Mouse (Mus musculus) forebrain, embryonic 15.5 days (tissue): ENCODE results near the gene Rilp. TPM values are rescaled to one million over a fixed set of nuclear protein-coding genes. Genes with fewer than 3 reads are reported as not detected.
"Not testable (repeated sequence)": the region's sequence is repeated elsewhere in the genome, so short reads cannot be mapped to it uniquely, and the experiment has no call there.

ENCODE experiments used
- ATAC-seq: fragments of 200-750 bp; cut with Nextera tagmentation; replicated peaks from 2 replicates; pipeline ENCODE4 v1.8.0; 2017; ENCODE audit warnings: mild to moderate bottlenecking, moderate TSS enrichment, moderate library complexity
- H3K27ac ChIP-seq: fragments of 300-500 bp; sonication (generic); replicated peaks from 2 replicates; pipeline ENCODE4 v1.5.1; 2015; ENCODE audit warnings: mild to moderate bottlenecking, inconsistent platforms
- H3K27me3 ChIP-seq: fragments of 300-500 bp; sonication (generic); 2 replicates; pipeline ENCODE4 v1.6.1; 2015; ENCODE audit warnings: inconsistent platforms
- H3K36me3 ChIP-seq: fragments of 300-500 bp; sonication (generic); 2 replicates; pipeline ENCODE4 v1.6.1; 2015; ENCODE audit warnings: mild to moderate bottlenecking, inconsistent platforms
- H3K4me1 ChIP-seq: fragments of 300-500 bp; sonication (generic); 2 replicates; pipeline ENCODE4 v1.6.1; 2015; ENCODE audit warnings: inconsistent platforms
- H3K4me2 ChIP-seq: fragments of 300-500 bp; sonication (generic); replicated peaks from 2 replicates; pipeline ENCODE4 v1.6.1; 2015; ENCODE audit warnings: mild to moderate bottlenecking, inconsistent platforms
- H3K4me3 ChIP-seq: fragments of 300-500 bp; sonication (generic); 2 replicates; pipeline ENCODE4 v1.5.1; 2015; ENCODE audit warnings: mild to moderate bottlenecking, inconsistent platforms
- H3K9ac ChIP-seq: fragments of 300-500 bp; sonication (generic); replicated peaks from 2 replicates; pipeline ENCODE4 v1.6.1; 2015; ENCODE audit warnings: mild to moderate bottlenecking, inconsistent platforms
- H3K9me3 ChIP-seq: fragments of 300-500 bp; sonication (generic); 2 replicates; pipeline ENCODE4 v1.6.1; 2016; ENCODE audit warnings: inconsistent platforms
- WGBS: fragments of 180-500 bp; shearing (Covaris S2); methylation state at CpG from one replicate; pipeline ENCODE4 v1.1.7; 2015; ENCODE audit warnings: mixed read lengths; 5-methylcytosine and 5-hydroxymethylcytosine counted together
- microRNA counts: library from miRNA; unstranded; fragments of <30 nt; microRNA quantifications from one replicate; lab custom pipeline; 2016
- microRNA-seq: library from miRNA; unstranded; fragments of <30 nt; microRNA quantifications from one replicate; pipeline ENCODE4, GENCODE M21; 2016
- polyA plus RNA-seq: library from polyadenylated mRNA; unstranded; fragments of >200 nt; fragmentation: Nextera tagmentation; extraction: Ambion mirVana; gene quantifications from 2 replicates; pipeline ENCODE4 v1.2.1, GENCODE M21; 2015

Gene Rilp
- polyA plus RNA-seq, 1 experiment from 2014 or later = 0.71 TPM

GRCm38 (mm10) chr11:75552906-75553482 lies 43.1 kb downstream of the Rilp start:
- H3K4me1 ChIP-seq = peaks cover 27% of the 10 kb centered on the region
- H3K36me3 ChIP-seq = no peaks in the 10 kb centered on the region
- H3K27ac ChIP-seq = no peak overlapping the region
- no peak overlapping the region for H3K4me2 ChIP-seq
- no peak for ATAC-seq
- H3K9me3 ChIP-seq = no peaks in the 10 kb centered on the region
- no peak overlapping the region for H3K4me3 ChIP-seq
- no peak overlapping the region for H3K9ac ChIP-seq
- WGBS = 56% methylated on average over 7 of the region's 7 CpGs
- H3K27me3 ChIP-seq = no peaks in the 10 kb centered on the region

- 94% methylated on average over 6 of the region's 6 CpGs for WGBS
- H3K36me3 ChIP-seq, H3K4me1 ChIP-seq, ATAC-seq, H3K27me3 ChIP-seq, H3K9ac ChIP-seq, H3K27ac ChIP-seq, H3K9me3 ChIP-seq, H3K4me2 ChIP-seq, H3K4me3 ChIP-seq: not testable (repeated sequence)
These were observed 46.1 kb downstream of the Rilp start for GRCm38 (mm10) chr11:75556006-75556405.

GRCm38 (mm10) chr11:75557142-75557541 lies 47.2 kb downstream of the Rilp start:
- H3K36me3 ChIP-seq = peaks cover 4% of the 10 kb centered on the region; the same call in 1 of the 2 replicates
- WGBS = 86% methylated on average over 6 of the region's 6 CpGs
- H3K4me3 ChIP-seq = no peak overlapping the region
- no peak overlapping the region for H3K9ac ChIP-seq
- no peaks in the 10 kb centered on the region for H3K9me3 ChIP-seq
- H3K27ac ChIP-seq = no peak overlapping the region
- peaks cover 3% of the 10 kb centered on the region; the same call in 1 of the 2 replicates for H3K4me1 ChIP-seq
- no peak overlapping the region for H3K4me2 ChIP-seq
- ATAC-seq = no peak
- H3K27me3 ChIP-seq = no peaks in the 10 kb centered on the region

GRCm38 (mm10) chr11:75558101-75558500 lies 48.2 kb downstream of the Rilp start:
- Histone ChIP-seq H3K27me3 (no peaks in the 10 kb centered on the region), H3K9me3 (no peaks in the 10 kb centered on the region), H3K4me3 (no peak overlapping the region), H3K27ac (no peak overlapping the region), H3K9ac (no peak overlapping the region), H3K36me3 (peaks cover 9% of the 10 kb centered on the region; the same call in 1 of the 2 replicates), H3K4me1 (no peaks in the 10 kb centered on the region), H3K4me2 (no peak overlapping the region)
- 81% methylated on average over 1 of the region's 1 CpGs for WGBS
- ATAC-seq = no peak

- H3K9me3 ChIP-seq = no peaks in the 10 kb centered on the region
- H3K4me2 ChIP-seq = no peak overlapping the region
- H3K9ac ChIP-seq = no peak overlapping the region
- no peaks in the 10 kb centered on the region for H3K4me1 ChIP-seq
- WGBS = 89% methylated on average over 8 of the region's 8 CpGs
- no peaks in the 10 kb centered on the region for H3K27me3 ChIP-seq
- H3K4me3 ChIP-seq = no peak overlapping the region
- no peak overlapping the region for H3K27ac ChIP-seq
- no peak for ATAC-seq
- peaks cover 16% of the 10 kb centered on the region; the same call in 1 of the 2 replicates for H3K36me3 ChIP-seq
These were observed 50.1 kb downstream of the Rilp start for GRCm38 (mm10) chr11:75559870-75560504.

- no peak overlapping the region for H3K4me3 ChIP-seq
- no peaks in the 10 kb centered on the region for H3K4me1 ChIP-seq
- peaks cover 16% of the 10 kb centered on the region; the same call in 1 of the 2 replicates for H3K36me3 ChIP-seq
- H3K27me3 ChIP-seq = no peaks in the 10 kb centered on the region
- H3K9me3 ChIP-seq = no peaks in the 10 kb centered on the region
- H3K27ac ChIP-seq = no peak overlapping the region
- ATAC-seq = no peak
- 77% methylated on average over 14 of the region's 14 CpGs for WGBS
- H3K9ac ChIP-seq = no peak overlapping the region
- no peak overlapping the region for H3K4me2 ChIP-seq
These were observed 50.9 kb downstream of the Rilp start for GRCm38 (mm10) chr11:75560530-75561409.

- Histone ChIP-seq H3K4me3 (no peak overlapping the region), H3K27ac (no peak overlapping the region), H3K27me3 (no peaks in the 10 kb centered on the region), H3K4me1 (no peaks in the 10 kb centered on the region), H3K4me2 (no peak overlapping the region), H3K9me3 (no peaks in the 10 kb centered on the region), H3K36me3 (peaks cover 16% of the 10 kb centered on the region; the same call in 1 of the 2 replicates), H3K9ac (no peak overlapping the region)
- no peak for ATAC-seq
- WGBS = 90% methylated on average over 5 of the region's 5 CpGs
These were observed 51.5 kb downstream of the Rilp start for GRCm38 (mm10) chr11:75561410-75561791.

MicroRNAs within 50 kb of the gene (microRNA counts, 519-probe panel; counts per million panel counts)
- 3,763 counts per million, percentile 90 among the panel's probes with 10 or more counts for microRNA mmu-miR-22 (lab: Ali Mortazavi, UCI)

Small RNA genes lying within 50 kb of the gene (microRNA-seq; reads per million reads assigned to microRNA genes)
- gene Mir22 = 2,767 reads per million, percentile 86 among the genes with 10 or more reads in this experiment
- gene Mir3971 = not detected

Other genes starting within 250 kb of the Rilp start
- 67.0 and 71.6 TPM in 2 replicates for gene Rpa1, start 161.8 kb upstream of the Rilp start, polyA plus RNA-seq
- 17.0 and 17.4 TPM in 2 replicates for gene Smyd4, start 161.7 kb upstream of the Rilp start, polyA plus RNA-seq
- 21.4 and 27.2 TPM in 2 replicates for gene Serpinf1, start 87.4 kb upstream of the Rilp start, polyA plus RNA-seq
- 0.22 TPM in 1 of 2 replicates, not detected in the other for gene Serpinf2, start 70.5 kb upstream of the Rilp start, polyA plus RNA-seq
- 7.7 and 8.2 TPM in 2 replicates for gene Wdr81, start 55.4 kb upstream of the Rilp start, polyA plus RNA-seq
- 0.95 and 1.3 TPM in 2 replicates for gene Tlcd2, start 48.4 kb upstream of the Rilp start, polyA plus RNA-seq
- 55.0 and 58.3 TPM in 2 replicates for gene Prpf8, start 23.3 kb upstream of the Rilp start, polyA plus RNA-seq
- gene Scarf1, start 3.4 kb downstream of the Rilp start, polyA plus RNA-seq = 3.1 and 3.3 TPM in 2 replicates
- 12.1 and 12.6 TPM in 2 replicates for gene Slc43a2, start 21.6 kb downstream of the Rilp start, polyA plus RNA-seq
- gene Pitpna, start 78.0 kb downstream of the Rilp start, polyA plus RNA-seq = 92.4 and 97.7 TPM in 2 replicates
- gene Inpp5k, start 120.9 kb downstream of the Rilp start, polyA plus RNA-seq = 47.2 and 47.4 TPM in 2 replicates
- gene Myo1c, start 140.4 kb downstream of the Rilp start, polyA plus RNA-seq = 9.2 and 11.1 TPM in 2 replicates
- 125 and 131 TPM in 2 replicates for gene Crk, start 169.2 kb downstream of the Rilp start, polyA plus RNA-seq
- gene Ywhae, start 222.8 kb downstream of the Rilp start, polyA plus RNA-seq = 1,361 and 1,417 TPM in 2 replicates